Mouse (Mus musculus): Measurements from ENCODE around the gene Itgb1bp1. TPM values are rescaled to one million over a fixed set of nuclear protein-coding genes. Genes with fewer than 3 reads are reported as not detected.

The Itgb1bp1 gene
- polyA plus RNA-seq (2016; fragmentation: Nextera tagmentation; extraction: Ambion mirVana): 43.7 and 48.2 TPM in 2 replicates

DNA sequence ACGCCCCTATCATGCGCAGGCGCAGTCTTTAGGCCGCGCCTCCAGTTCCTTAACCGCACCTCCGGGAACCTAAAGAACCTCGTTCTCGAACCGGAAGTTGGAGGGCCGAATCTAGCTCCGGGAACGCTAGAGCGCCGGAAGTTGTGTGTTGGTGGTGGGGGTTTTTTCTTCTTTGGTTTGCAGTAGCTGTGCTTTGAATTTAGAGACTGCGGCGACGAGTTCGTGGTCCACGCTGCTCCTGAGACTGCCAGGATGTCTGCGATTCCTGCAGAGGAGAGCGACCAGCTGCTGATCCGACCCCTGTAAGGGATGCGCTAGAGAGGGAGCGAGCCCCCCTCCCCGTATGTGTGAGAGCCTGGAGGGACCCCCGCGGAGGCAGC, at the start of gene Itgb1bp1:
Gene Itgb1bp1, minus strand, starts transcription at position 42 of the 380 bp plus-strand sequence.
- peaks cover 24% of the 10 kb centered on the region for H3K36me3 ChIP-seq
- H3K4me2 ChIP-seq: peak within 1 kb of the TSS; percentile 79
- WGBS: under 1% methylated on average over 28 of the region's 28 CpGs

DNA sequence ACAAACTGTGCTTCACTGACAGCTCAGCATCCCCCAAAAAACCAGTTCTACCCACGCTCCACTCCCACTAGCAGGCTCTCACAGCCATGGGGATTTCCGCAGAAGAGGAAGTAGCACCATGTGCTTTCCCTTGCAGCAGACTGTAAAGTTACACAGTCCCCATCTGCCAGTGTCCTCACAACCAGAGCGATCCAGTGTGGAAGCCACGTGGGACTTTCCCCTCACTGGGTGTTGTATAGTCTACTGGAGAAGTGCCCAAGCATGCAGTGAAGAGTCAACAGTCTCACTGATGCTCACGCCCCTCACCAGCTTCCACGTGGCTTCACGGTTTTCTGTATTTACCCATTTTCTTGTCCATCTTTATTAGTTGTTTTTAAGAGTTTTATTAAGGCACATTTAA, 49.8 kb upstream of the Itgb1bp1 start:
- WGBS: 88% methylated on average over 7 of the region's 7 CpGs
- no peak for ATAC-seq (ENCODE audit: insufficient number of reproducible peaks, insufficient read depth, low FRiP score, low TSS enrichment, low read depth)
- Histone ChIP-seq H3K36me3 (peaks cover 82% of the 10 kb centered on the region), H3K9me3 (no peaks in the 10 kb centered on the region), H3K4me1 (replicated peaks) (no peaks in the 10 kb centered on the region), H3K27ac (no peak overlapping the region), H3K4me2 (no peak overlapping the region), H3K4me3 (replicated peaks) (no peak overlapping the region), H3K27me3 (no peaks in the 10 kb centered on the region), H3K9ac (replicated peaks) (no peak overlapping the region)

More for the DNA sequence above, at the start of gene Itgb1bp1:
- no peaks in the 10 kb centered on the region for H3K9me3 ChIP-seq
- peak within 1 kb of the TSS; percentile 92 for H3K27ac ChIP-seq
- H3K9ac ChIP-seq (replicated peaks): peak within 1 kb of the TSS; percentile 85
- peak; percentile 95 for ATAC-seq (ENCODE audit: insufficient number of reproducible peaks, insufficient read depth, low FRiP score, low TSS enrichment, low read depth)
- peak within 1 kb of the TSS; percentile 76 for H3K4me3 ChIP-seq (replicated peaks)
- peaks cover 11% of the 10 kb centered on the region; the same call in 1 of the 2 replicates for H3K4me1 ChIP-seq (replicated peaks)
- no peaks in the 10 kb centered on the region for H3K27me3 ChIP-seq

- Histone ChIP-seq H3K27ac (no peak overlapping the region), H3K27me3 (no peaks in the 10 kb centered on the region), H3K4me1 (replicated peaks) (no peaks in the 10 kb centered on the region), H3K4me3 (replicated peaks) (no peak overlapping the region), H3K36me3 (peaks cover 80% of the 10 kb centered on the region), H3K4me2 (no peak overlapping the region), H3K9me3 (no peaks in the 10 kb centered on the region), H3K9ac (replicated peaks) (no peak overlapping the region)
- no peak for ATAC-seq (ENCODE audit: insufficient number of reproducible peaks, insufficient read depth, low FRiP score, low TSS enrichment, low read depth)
- WGBS: 97% methylated on average over 5 of the region's 5 CpGs
Measured at GRCm38 (mm10) chr12:21333766-21334165, 47.7 kb upstream of the Itgb1bp1 start.

DNA sequence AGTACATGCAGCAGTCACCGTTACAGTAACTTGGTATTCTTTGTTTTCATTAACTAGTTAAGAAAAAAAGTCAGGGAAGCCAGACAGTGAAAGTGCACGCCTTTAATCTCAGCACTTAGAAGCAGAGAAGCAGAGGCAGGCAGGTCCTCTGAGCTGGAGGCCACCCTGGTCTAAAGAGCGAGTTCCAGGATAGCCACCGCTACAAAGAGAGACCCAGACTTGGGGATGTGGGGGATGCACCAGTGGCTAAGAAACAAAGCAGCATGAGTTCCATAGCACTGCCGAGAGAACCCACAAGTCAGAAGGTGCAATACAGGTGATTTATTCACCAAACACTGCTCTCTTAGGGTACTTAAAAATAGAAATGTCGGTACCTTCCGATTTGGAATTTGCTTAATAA, 46.9 kb upstream of the Itgb1bp1 start:
- H3K27me3 ChIP-seq: no peaks in the 10 kb centered on the region
- peaks cover 86% of the 10 kb centered on the region for H3K36me3 ChIP-seq
- H3K9me3 ChIP-seq: no peaks in the 10 kb centered on the region
- no peak overlapping the region for H3K4me2 ChIP-seq
- no peak overlapping the region for H3K27ac ChIP-seq
- no peaks in the 10 kb centered on the region for H3K4me1 ChIP-seq (replicated peaks)
- H3K4me3 ChIP-seq (replicated peaks): no peak overlapping the region
- no peak overlapping the region for H3K9ac ChIP-seq (replicated peaks)
- no peak for ATAC-seq (ENCODE audit: insufficient number of reproducible peaks, insufficient read depth, low FRiP score, low TSS enrichment, low read depth)
- 94% methylated on average over 7 of the region's 7 CpGs for WGBS

DNA sequence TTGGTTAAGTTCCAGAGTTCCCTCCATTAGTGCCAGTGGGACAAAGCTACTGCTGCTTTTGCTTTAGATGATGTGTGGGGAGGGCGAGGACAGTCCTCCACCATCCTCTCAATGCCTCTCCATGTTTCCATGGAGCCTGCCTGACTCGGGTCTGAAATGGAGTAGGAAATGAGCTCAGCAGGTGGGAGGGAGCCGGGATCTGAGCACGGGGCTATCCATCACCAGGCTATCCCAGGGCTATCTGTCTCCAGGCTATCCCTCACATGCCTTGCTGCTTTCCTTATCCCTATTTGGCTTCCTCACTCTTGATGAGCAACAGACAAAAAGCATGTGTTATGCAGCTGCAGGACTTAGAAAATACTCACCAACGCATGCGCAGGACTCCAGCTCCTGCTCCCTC, 45.6 kb upstream of the Itgb1bp1 start:
- Histone ChIP-seq H3K27ac (no peak overlapping the region), H3K27me3 (no peaks in the 10 kb centered on the region), H3K36me3 (peaks cover 95% of the 10 kb centered on the region), H3K9me3 (no peaks in the 10 kb centered on the region), H3K9ac (replicated peaks) (no peak overlapping the region), H3K4me2 (no peak overlapping the region), H3K4me3 (replicated peaks) (no peak overlapping the region), H3K4me1 (replicated peaks) (no peaks in the 10 kb centered on the region)
- ATAC-seq (ENCODE audit: insufficient number of reproducible peaks, insufficient read depth, low FRiP score, low TSS enrichment, low read depth): no peak
- WGBS: 79% methylated on average over 6 of the region's 6 CpGs

DNA sequence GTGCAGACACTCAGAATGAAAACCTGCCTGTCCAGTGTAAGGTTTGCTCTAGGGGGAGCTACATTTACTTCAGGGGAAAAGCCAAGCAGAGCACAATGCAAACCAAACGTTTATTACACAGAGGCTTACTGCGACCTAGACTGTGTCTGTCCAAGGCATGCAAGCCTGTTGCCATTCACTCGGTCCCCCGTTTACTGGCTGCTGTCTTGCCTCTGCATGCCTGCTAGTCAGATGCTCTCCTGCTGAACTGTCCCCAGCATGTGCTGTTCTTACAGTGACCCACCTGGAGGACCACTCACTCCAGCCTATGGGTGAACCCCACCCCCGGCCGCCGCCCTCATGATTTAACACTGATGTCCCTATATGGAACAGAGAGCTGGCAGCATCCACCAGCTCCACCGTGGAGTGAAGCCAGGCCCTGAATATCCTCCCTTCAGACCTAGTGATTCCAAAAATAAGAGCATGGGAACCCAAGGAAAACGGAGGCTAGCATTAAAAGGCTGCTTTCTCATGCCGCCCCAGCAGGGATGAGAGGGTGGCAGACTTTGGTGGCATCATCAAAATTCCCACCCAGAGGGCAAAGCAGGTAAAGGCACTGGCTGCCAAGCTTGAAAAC, 45.0 kb upstream of the Itgb1bp1 start:
- Histone ChIP-seq H3K27me3 (no peaks in the 10 kb centered on the region), H3K4me1 (replicated peaks) (no peaks in the 10 kb centered on the region), H3K27ac (no peak overlapping the region), H3K36me3 (peaks cover 96% of the 10 kb centered on the region), H3K9me3 (no peaks in the 10 kb centered on the region), H3K9ac (replicated peaks) (no peak overlapping the region), H3K4me3 (replicated peaks) (no peak overlapping the region), H3K4me2 (no peak overlapping the region)
- whole genome bisulfite sequencing: 88% methylated on average over 10 of the region's 10 CpGs
- ATAC-seq (ENCODE audit: insufficient number of reproducible peaks, insufficient read depth, low FRiP score, low TSS enrichment, low read depth): no peak

- Histone ChIP-seq H3K9me3 (no peaks in the 10 kb centered on the region), H3K36me3 (peaks cover 97% of the 10 kb centered on the region), H3K27me3 (no peaks in the 10 kb centered on the region), H3K4me1 (replicated peaks) (no peaks in the 10 kb centered on the region), H3K27ac (no peak overlapping the region), H3K4me2 (no peak overlapping the region), H3K4me3 (replicated peaks) (no peak overlapping the region), H3K9ac (replicated peaks) (no peak overlapping the region)
- no peak for ATAC-seq (ENCODE audit: insufficient number of reproducible peaks, insufficient read depth, low FRiP score, low TSS enrichment, low read depth)
- WGBS: 89% methylated on average over 9 of the region's 9 CpGs
Measured at GRCm38 (mm10) chr12:21329661-21330400, 43.7 kb upstream of the Itgb1bp1 start.

- Histone ChIP-seq H3K4me1 (replicated peaks) (no peaks in the 10 kb centered on the region), H3K27me3 (no peaks in the 10 kb centered on the region), H3K4me2 (no peak overlapping the region), H3K4me3 (replicated peaks) (no peak overlapping the region), H3K9ac (replicated peaks) (no peak overlapping the region), H3K36me3 (peaks cover 92% of the 10 kb centered on the region), H3K27ac (no peak overlapping the region), H3K9me3 (no peaks in the 10 kb centered on the region)
- ATAC-seq (ENCODE audit: insufficient number of reproducible peaks, insufficient read depth, low FRiP score, low TSS enrichment, low read depth): no peak
- WGBS: 89% methylated on average over 3 of the region's 3 CpGs
Measured at GRCm38 (mm10) chr12:21326325-21326724, 40.2 kb upstream of the Itgb1bp1 start.

GRCm38 (mm10) chr12:21325266-21325665, 39.2 kb upstream of the Itgb1bp1 start:
- no peak overlapping the region for H3K4me2 ChIP-seq
- no peaks in the 10 kb centered on the region for H3K27me3 ChIP-seq
- H3K27ac ChIP-seq: no peak overlapping the region
- no peak overlapping the region for H3K4me3 ChIP-seq (replicated peaks)
- no peak overlapping the region for H3K9ac ChIP-seq (replicated peaks)
- peaks cover 93% of the 10 kb centered on the region for H3K36me3 ChIP-seq
- no peak for ATAC-seq (ENCODE audit: insufficient number of reproducible peaks, insufficient read depth, low FRiP score, low TSS enrichment, low read depth)
- no peaks in the 10 kb centered on the region for H3K9me3 ChIP-seq
- no peaks in the 10 kb centered on the region for H3K4me1 ChIP-seq (replicated peaks)
- 90% methylated on average over 8 of the region's 8 CpGs for WGBS

GRCm38 (mm10) chr12:21324101-21324500, 38.0 kb upstream of the Itgb1bp1 start:
- 87% methylated on average over 5 of the region's 5 CpGs for WGBS
- ATAC-seq (ENCODE audit: insufficient number of reproducible peaks, insufficient read depth, low FRiP score, low TSS enrichment, low read depth): no peak
- no peak overlapping the region for H3K9ac ChIP-seq (replicated peaks)
- H3K4me2 ChIP-seq: no peak overlapping the region
- no peaks in the 10 kb centered on the region for H3K27me3 ChIP-seq
- H3K4me3 ChIP-seq (replicated peaks): no peak overlapping the region
- H3K9me3 ChIP-seq: no peaks in the 10 kb centered on the region
- H3K27ac ChIP-seq: no peak overlapping the region
- no peaks in the 10 kb centered on the region for H3K4me1 ChIP-seq (replicated peaks)
- H3K36me3 ChIP-seq: peaks cover 93% of the 10 kb centered on the region

DNA sequence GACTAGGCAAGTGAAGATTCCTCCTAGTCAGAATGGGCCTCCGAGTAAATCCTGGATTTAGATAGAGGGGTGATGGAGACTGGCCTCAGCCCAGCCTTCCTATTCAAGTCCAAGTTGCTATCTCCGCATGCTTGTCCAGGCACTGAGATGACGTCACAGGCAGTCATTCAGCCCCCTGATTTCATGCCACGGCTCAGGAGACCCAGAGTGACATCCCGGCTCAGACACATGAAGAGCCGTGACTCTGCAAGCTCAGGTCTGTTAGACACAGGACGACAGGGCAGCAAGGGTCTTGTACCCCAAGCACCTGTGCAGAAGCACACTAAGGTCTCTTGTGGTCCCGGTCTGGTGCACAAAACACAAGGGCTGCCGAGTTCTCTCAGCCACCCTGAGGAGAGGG, 36.8 kb upstream of the Itgb1bp1 start:
- H3K9me3 ChIP-seq: no peaks in the 10 kb centered on the region
- H3K4me3 ChIP-seq (replicated peaks): no peak overlapping the region
- ATAC-seq (ENCODE audit: insufficient number of reproducible peaks, insufficient read depth, low FRiP score, low TSS enrichment, low read depth): no peak
- no peaks in the 10 kb centered on the region for H3K4me1 ChIP-seq (replicated peaks)
- no peaks in the 10 kb centered on the region for H3K27me3 ChIP-seq
- WGBS: 96% methylated on average over 9 of the region's 9 CpGs
- H3K36me3 ChIP-seq: peaks cover 84% of the 10 kb centered on the region
- H3K9ac ChIP-seq (replicated peaks): no peak overlapping the region
- H3K4me2 ChIP-seq: no peak overlapping the region
- H3K27ac ChIP-seq: no peak overlapping the region
